Mouse (Mus musculus): Measurements from ENCODE around the gene Olfm1. TPM values are rescaled to one million over a fixed set of nuclear protein-coding genes. Genes with fewer than 3 reads are reported as not detected.

Gene Olfm1
- polyA plus RNA-seq, 1 experiment from 2014 or later: 13.2 TPM

DNA sequence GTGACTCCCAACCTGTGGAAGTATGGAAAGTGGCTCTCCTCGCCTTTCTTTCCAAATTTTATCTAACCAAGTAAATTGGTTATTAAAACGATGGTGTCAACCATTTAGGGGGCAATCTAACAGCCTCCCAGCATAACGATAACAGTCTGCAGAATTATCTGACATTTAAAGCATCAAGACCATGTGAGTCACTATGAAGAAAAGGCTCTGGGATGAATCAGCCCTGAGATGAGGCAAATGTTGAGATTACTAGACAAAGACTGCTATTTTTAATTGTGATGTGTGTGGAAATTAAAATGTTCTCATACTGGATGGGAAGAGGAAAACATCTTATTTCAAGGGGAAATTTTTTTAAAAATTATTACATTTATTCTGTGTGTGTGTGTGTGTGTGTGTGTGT lies 18.4 kb upstream of the Olfm1 start:
- 87% methylated on average over 3 of the region's 3 CpGs for WGBS
- Histone ChIP-seq H3K4me3 (no peak overlapping the region), H3K9me3 (replicated peaks) (no peaks in the 10 kb centered on the region), H3K36me3 (no peaks in the 10 kb centered on the region), H3K4me1 (0 out of 2 replicates have a peak, but pooled peaks cover 1% of the 10 kb centered on the region), H3K27me3 (ENCODE audit: low read depth, poor library complexity, severe bottlenecking) (no peaks in the 10 kb centered on the region), H3K27ac (no peak overlapping the region)
- no peak for DNase-seq (ENCODE audit: low spot score)

DNA sequence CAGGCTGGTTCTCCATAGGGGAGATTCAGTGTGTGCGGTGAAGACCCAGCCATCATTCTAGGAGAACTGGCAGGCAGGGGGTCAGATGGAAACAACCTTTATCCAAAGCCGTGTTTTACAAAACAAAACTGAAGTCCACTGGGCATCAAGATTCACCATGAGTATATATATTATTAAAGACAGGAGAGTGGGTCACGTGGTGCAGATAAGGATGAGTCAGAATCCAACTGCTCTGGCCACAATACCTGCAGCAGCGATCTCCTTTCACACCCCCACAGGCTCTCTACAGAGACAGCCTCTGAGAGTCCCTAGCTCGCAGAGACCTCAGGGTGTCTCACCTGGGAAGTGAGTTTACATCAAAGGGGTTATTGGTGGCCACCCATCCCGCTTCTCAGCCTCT lies 14.2 kb upstream of the Olfm1 start:
- Histone ChIP-seq H3K9me3 (replicated peaks) (no peaks in the 10 kb centered on the region), H3K36me3 (no peaks in the 10 kb centered on the region), H3K27me3 (ENCODE audit: low read depth, poor library complexity, severe bottlenecking) (0 out of 2 replicates have a peak, but pooled peaks cover 4% of the 10 kb centered on the region), H3K27ac (no peak overlapping the region), H3K4me1 (peaks cover 12% of the 10 kb centered on the region; the same call in 1 of the 2 replicates), H3K4me3 (no peak overlapping the region)
- no peak for DNase-seq (ENCODE audit: low spot score)
- WGBS: 67% methylated on average over 6 of the region's 6 CpGs

GRCm38 (mm10) chr2:28180053-28180452 lies 12.7 kb upstream of the Olfm1 start:
- no peaks in the 10 kb centered on the region for H3K36me3 ChIP-seq
- 0 out of 2 replicates have a peak, but pooled peaks cover 4% of the 10 kb centered on the region for H3K27me3 ChIP-seq (ENCODE audit: low read depth, poor library complexity, severe bottlenecking)
- no peak for DNase-seq (ENCODE audit: low spot score)
- no peaks in the 10 kb centered on the region for H3K9me3 ChIP-seq (replicated peaks)
- no peak overlapping the region for H3K4me3 ChIP-seq
- peaks cover 12% of the 10 kb centered on the region; the same call in 1 of the 2 replicates for H3K4me1 ChIP-seq
- WGBS: 87% methylated on average over 3 of the region's 3 CpGs
- no peak overlapping the region for H3K27ac ChIP-seq

DNA sequence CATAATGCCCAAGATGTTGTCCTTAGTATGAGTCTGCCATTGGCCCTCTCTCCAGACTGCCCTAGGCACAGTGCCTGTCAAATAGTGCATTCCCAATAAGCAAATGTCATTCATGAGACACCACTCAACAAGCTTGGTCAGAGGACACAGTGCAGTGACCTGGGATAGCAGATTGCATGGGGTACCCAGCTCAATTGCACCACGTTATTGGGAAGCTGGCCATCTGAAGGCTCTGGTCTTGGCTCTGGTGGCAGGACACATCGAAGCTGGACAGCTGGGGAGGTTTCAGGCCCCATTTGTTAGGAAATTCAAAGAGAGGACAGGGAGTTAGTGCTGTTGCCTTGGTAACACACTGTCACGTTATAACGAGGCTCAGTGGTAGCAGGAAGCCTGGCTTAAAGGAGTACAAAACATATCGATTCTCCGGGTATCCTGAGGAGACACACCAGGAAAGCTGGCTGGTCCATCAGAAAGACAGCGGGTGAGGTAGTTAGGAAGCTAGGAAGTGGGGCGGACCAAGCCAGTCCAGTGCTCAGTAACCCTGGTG lies 4.3 kb upstream of the Olfm1 start:
- 55% methylated on average over 8 of the region's 8 CpGs for WGBS
- no peaks in the 10 kb centered on the region for H3K9me3 ChIP-seq (replicated peaks)
- DNase-seq (ENCODE audit: low spot score): no peak
- H3K27me3 ChIP-seq (ENCODE audit: low read depth, poor library complexity, severe bottlenecking): peaks cover 21% of the 10 kb centered on the region
- no peaks in the 10 kb centered on the region for H3K36me3 ChIP-seq
- H3K4me3 ChIP-seq: no peak overlapping the region
- H3K27ac ChIP-seq: no peak overlapping the region
- H3K4me1 ChIP-seq: peaks cover 19% of the 10 kb centered on the region

- no peak overlapping the region for H3K27ac ChIP-seq
These were observed 897 bp downstream of the Olfm1 start for GRCm38 (mm10) chr2:28193690-28194087.

GRCm38 (mm10) chr2:28194962-28195617 lies 2.3 kb downstream of the Olfm1 start:
- peak; percentile 83 for DNase-seq (ENCODE audit: low spot score)
- Histone ChIP-seq H3K9me3 (replicated peaks) (no peaks in the 10 kb centered on the region), H3K27ac (no peak overlapping the region), H3K36me3 (no peaks in the 10 kb centered on the region), H3K4me3 (no peak overlapping the region), H3K4me1 (peaks cover 19% of the 10 kb centered on the region), H3K27me3 (ENCODE audit: low read depth, poor library complexity, severe bottlenecking) (peaks cover 36% of the 10 kb centered on the region)
- WGBS: 28% methylated on average over 6 of the region's 6 CpGs

More at GRCm38 (mm10) chr2:28193690-28194087, 897 bp downstream of the Olfm1 start:
- 34% methylated on average over 12 of the region's 12 CpGs for whole genome bisulfite sequencing
- no peak for DNase-seq (ENCODE audit: low spot score)
- Histone ChIP-seq H3K36me3 (no peaks in the 10 kb centered on the region), H3K4me1 (peaks cover 21% of the 10 kb centered on the region), H3K4me3 (peak overlapping the region; percentile 79), H3K9me3 (replicated peaks) (no peaks in the 10 kb centered on the region), H3K27me3 (ENCODE audit: low read depth, poor library complexity, severe bottlenecking) (peaks cover 36% of the 10 kb centered on the region)

GRCm38 (mm10) chr2:28195726-28196125 lies 2.9 kb downstream of the Olfm1 start:
- no peak for DNase-seq (ENCODE audit: low spot score)

GRCm38 (mm10) chr2:28201441-28201841 lies 8.6 kb downstream of the Olfm1 start:
- WGBS: 72% methylated on average over 3 of the region's 3 CpGs

More at GRCm38 (mm10) chr2:28195726-28196125, 2.9 kb downstream of the Olfm1 start:
- Histone ChIP-seq H3K4me3 (no peak overlapping the region), H3K9me3 (replicated peaks) (no peaks in the 10 kb centered on the region), H3K27ac (no peak overlapping the region), H3K36me3 (no peaks in the 10 kb centered on the region), H3K4me1 (peaks cover 19% of the 10 kb centered on the region), H3K27me3 (ENCODE audit: low read depth, poor library complexity, severe bottlenecking) (peaks cover 36% of the 10 kb centered on the region)
- WGBS: 81% methylated on average over 8 of the region's 8 CpGs

DNA sequence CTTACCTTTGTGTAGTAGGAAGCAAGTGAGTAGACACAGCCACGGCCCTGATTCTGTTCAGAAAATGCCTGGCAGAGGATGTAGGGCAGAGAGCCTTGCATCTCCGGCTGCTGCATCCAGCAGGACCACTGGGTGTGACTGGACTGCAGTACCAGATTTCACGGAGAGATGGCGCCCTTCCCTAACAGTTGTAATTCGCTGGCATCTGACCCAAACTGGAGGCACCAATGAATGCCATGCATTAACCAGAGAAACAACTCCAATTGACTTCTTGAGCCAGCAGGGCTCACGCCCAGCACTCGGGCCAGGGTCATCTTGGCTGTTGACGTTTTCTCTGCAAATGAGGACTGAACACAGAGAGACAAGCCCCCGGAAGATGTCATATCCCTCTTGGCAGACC lies 11.4 kb downstream of the Olfm1 start:
- Histone ChIP-seq H3K27ac (0 out of 2 replicates have a peak overlapping the region, but pooled peaks have one; percentile 5), H3K4me3 (no peak overlapping the region), H3K36me3 (peaks cover 14% of the 10 kb centered on the region; the same call in 1 of the 2 replicates), H3K4me1 (peaks cover 40% of the 10 kb centered on the region), H3K9me3 (replicated peaks) (no peaks in the 10 kb centered on the region), H3K27me3 (ENCODE audit: low read depth, poor library complexity, severe bottlenecking) (peaks cover 23% of the 10 kb centered on the region)
- DNase-seq (ENCODE audit: low spot score): peak; percentile 97
- 8% methylated on average over 9 of the region's 9 CpGs for WGBS

More at GRCm38 (mm10) chr2:28201441-28201841, 8.6 kb downstream of the Olfm1 start:
- H3K27ac ChIP-seq: no peak overlapping the region
- DNase-seq (ENCODE audit: low spot score): no peak
- H3K4me1 ChIP-seq: peaks cover 22% of the 10 kb centered on the region
- H3K9me3 ChIP-seq (replicated peaks): no peaks in the 10 kb centered on the region
- H3K27me3 ChIP-seq (ENCODE audit: low read depth, poor library complexity, severe bottlenecking): peaks cover 8% of the 10 kb centered on the region
- no peaks in the 10 kb centered on the region for H3K36me3 ChIP-seq
- no peak overlapping the region for H3K4me3 ChIP-seq

- Histone ChIP-seq H3K4me3 (peak overlapping the region; percentile 69), H3K4me1 (peaks cover 47% of the 10 kb centered on the region), H3K9me3 (replicated peaks) (no peaks in the 10 kb centered on the region), H3K27me3 (ENCODE audit: low read depth, poor library complexity, severe bottlenecking) (peaks cover 23% of the 10 kb centered on the region), H3K27ac (0 out of 2 replicates have a peak overlapping the region, but pooled peaks have one; percentile 5), H3K36me3 (peaks cover 21% of the 10 kb centered on the region)
- WGBS: 16% methylated on average over 19 of the region's 19 CpGs
- DNase-seq (ENCODE audit: low spot score): no peak
These were observed 12.1 kb downstream of the Olfm1 start for GRCm38 (mm10) chr2:28204677-28205466.

- 3% methylated on average over 49 of the region's 49 CpGs for WGBS
- Histone ChIP-seq H3K4me1 (peaks cover 52% of the 10 kb centered on the region), H3K4me3 (peak overlapping the region; percentile 69), H3K36me3 (peaks cover 22% of the 10 kb centered on the region), H3K27me3 (ENCODE audit: low read depth, poor library complexity, severe bottlenecking) (peaks cover 23% of the 10 kb centered on the region), H3K27ac (peak overlapping the region; percentile 85), H3K9me3 (replicated peaks) (no peaks in the 10 kb centered on the region)
- DNase-seq (ENCODE audit: low spot score): peak; percentile 92
These were observed 12.6 kb downstream of the Olfm1 start for GRCm38 (mm10) chr2:28205467-28205805.

GRCm38 (mm10) chr2:28205870-28206421 lies 13.2 kb downstream of the Olfm1 start:
- DNase-seq (ENCODE audit: low spot score): peak; percentile 70
- H3K4me1 ChIP-seq: peaks cover 52% of the 10 kb centered on the region
- H3K27ac ChIP-seq: peak overlapping the region; percentile 85
- H3K36me3 ChIP-seq: peaks cover 22% of the 10 kb centered on the region
- H3K9me3 ChIP-seq (replicated peaks): no peaks in the 10 kb centered on the region
- H3K4me3 ChIP-seq: peak overlapping the region; percentile 69
- H3K27me3 ChIP-seq (ENCODE audit: low read depth, poor library complexity, severe bottlenecking): peaks cover 23% of the 10 kb centered on the region
- WGBS: 5% methylated on average over 51 of the region's 51 CpGs
